8 mouse cellular contexts compared by ENCODE assay signal in the genomic region with DNA sequence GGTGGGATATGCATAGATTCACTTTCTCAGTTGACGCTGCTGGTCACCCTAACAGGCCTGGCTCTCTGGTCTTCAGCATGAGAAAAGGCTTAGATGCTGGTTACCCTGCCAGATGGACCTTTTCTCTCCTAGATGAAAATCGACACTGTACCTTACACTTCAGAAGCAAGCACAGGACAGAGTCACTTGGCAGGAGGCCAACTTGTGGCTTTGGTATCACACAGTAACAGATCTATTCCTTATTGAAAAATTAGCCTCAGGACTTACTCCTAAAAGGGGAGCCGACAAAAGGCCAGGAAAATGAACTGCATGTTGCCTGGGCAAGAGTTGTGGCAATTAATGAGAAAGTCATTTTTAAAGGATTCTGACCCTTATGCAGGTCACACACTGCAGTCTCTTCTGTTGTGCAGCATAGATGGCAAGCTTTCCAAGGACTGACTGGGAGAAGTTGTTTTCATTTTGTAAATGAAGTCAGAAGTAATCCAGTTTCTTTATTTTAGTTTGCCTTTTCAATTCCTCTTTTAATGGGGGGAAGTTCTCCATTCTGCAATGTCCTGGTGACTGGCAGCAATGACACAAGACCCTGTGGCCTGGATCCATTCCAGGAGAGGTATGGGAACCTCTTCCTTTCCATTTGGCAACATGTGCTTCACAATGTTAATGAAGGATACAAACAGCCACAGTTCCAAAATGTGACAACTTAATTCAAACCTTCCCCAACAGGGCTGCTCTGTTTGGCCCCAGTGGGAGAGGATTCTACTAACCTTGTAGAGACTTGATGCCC. TPM values are rescaled to one million over a fixed set of nuclear protein-coding genes. Genes with fewer than 3 reads are reported as not detected.
A peak's percentile ranks its signal among the peaks of the same experiment; 100 is the strongest.
DNase-seq lines count a peak whose midpoint lies in the region; ATAC-seq lines count a peak whose summit lies in the region.

No protein-coding gene starts in this region.

- DNase-seq in kidney, postnatal 36 days: peak; percentile 7 to 19
- no peak for DNase-seq in kidney, adult 18-20 months
- peak; percentile 14 for DNase-seq in cerebellum, adult 11-12 months
- DNase-seq in heart, postnatal 36 days: peak; percentile 10 to 11
- DNase-seq in embryo, embryonic 11 days: no peak
- no peak for DNase-seq in Muller cell, postnatal 12 days (ENCODE audit: inconsistent ontology term)
- DNase-seq in adipocyte (ENCODE audit: low spot score): no peak

- intact Hi-C loops in heart, postnatal 36 days (cut with DNase I): no loop called here

- peak; percentile 52 for ATAC-seq in megakaryocyte progenitor cell, adult 5-6 weeks (replicated peaks; ENCODE audit: poor library complexity)

RNA-seq across cellular contexts. Expression of gene Vopp1, which starts 59.7 kb away (rescaled TPM):
- 10 to 100 TPM; 18.9 to 20.3 TPM for total RNA-seq in heart, postnatal 36 days (2021)
- 10.0 and 12.0 TPM in 2 replicates for total RNA-seq in megakaryocyte progenitor cell, adult 5-6 weeks (2015)
- total RNA-seq in megakaryocyte progenitor cell, adult 5-6 weeks (2017): 10.1 and 14.5 TPM in 2 replicates

Comparison
In these comparisons a context has a peak if more than half of its experiments do, and no peak if none do; other contexts are left out.
1. DNase-seq: peak in kidney, postnatal 36 days (2 of 2), cerebellum, adult 11-12 months (single experiment) and heart, postnatal 36 days (2 of 2); none in kidney, adult 18-20 months (single experiment), embryo, embryonic 11 days (single experiment), Muller cell, postnatal 12 days (single experiment) and adipocyte (single experiment).